Mouse (Mus musculus): ENCODE results near the gene Aars2. TPM values are rescaled to one million over a fixed set of nuclear protein-coding genes. Genes with fewer than 3 reads are reported as not detected.
A peak's percentile ranks its signal among the peaks of the same experiment; 100 is the strongest.

Aars2 gene
- polyA plus RNA-seq, 1 experiment from 2014 or later, result 28.7 TPM

GRCm38 (mm10) chr17:45530346-45530782, 23.7 kb downstream of the Aars2 start:
- peaks cover 62% of the 10 kb centered on the region for H3K27me3 ChIP-seq (ENCODE audit: insufficient read depth, poor library complexity, severe bottlenecking)
- H3K4me1 ChIP-seq, result peaks cover 11% of the 10 kb centered on the region
- WGBS, result 44% methylated on average over 13 of the region's 13 CpGs
- H3K9me3 ChIP-seq, result no peaks in the 10 kb centered on the region
- no peak for DNase-seq (ENCODE audit: low spot score)
- no peaks in the 10 kb centered on the region for H3K36me3 ChIP-seq
- no peak overlapping the region for H3K4me3 ChIP-seq
- no peak overlapping the region for H3K27ac ChIP-seq

- WGBS, result 51% methylated on average over 15 of the region's 15 CpGs
- Histone ChIP-seq H3K4me3 (no peak overlapping the region), H3K36me3 (no peaks in the 10 kb centered on the region), H3K27me3 (ENCODE audit: insufficient read depth, poor library complexity, severe bottlenecking) (peaks cover 82% of the 10 kb centered on the region), H3K4me1 (no peaks in the 10 kb centered on the region), H3K27ac (no peak overlapping the region), H3K9me3 (no peaks in the 10 kb centered on the region)
- DNase-seq (ENCODE audit: low spot score), result no peak
These were observed 26.3 kb downstream of the Aars2 start for GRCm38 (mm10) chr17:45532896-45533295.

- Histone ChIP-seq H3K36me3 (no peaks in the 10 kb centered on the region), H3K9me3 (no peaks in the 10 kb centered on the region), H3K4me1 (no peaks in the 10 kb centered on the region), H3K4me3 (no peak overlapping the region), H3K27me3 (ENCODE audit: insufficient read depth, poor library complexity, severe bottlenecking) (peaks cover 96% of the 10 kb centered on the region), H3K27ac (no peak overlapping the region)
- DNase-seq (ENCODE audit: low spot score), result no peak
- 12% methylated on average over 5 of the region's 5 CpGs for WGBS
These were observed 29.6 kb downstream of the Aars2 start for GRCm38 (mm10) chr17:45536264-45536663.

GRCm38 (mm10) chr17:45538394-45538793, 31.8 kb downstream of the Aars2 start:
- Histone ChIP-seq H3K4me3 (no peak overlapping the region), H3K27ac (no peak overlapping the region), H3K4me1 (no peaks in the 10 kb centered on the region), H3K27me3 (ENCODE audit: insufficient read depth, poor library complexity, severe bottlenecking) (peaks cover 96% of the 10 kb centered on the region), H3K36me3 (no peaks in the 10 kb centered on the region), H3K9me3 (no peaks in the 10 kb centered on the region)
- no peak for DNase-seq (ENCODE audit: low spot score)
- 51% methylated on average over 4 of the region's 4 CpGs for WGBS

GRCm38 (mm10) chr17:45539664-45540063, 33.0 kb downstream of the Aars2 start:
- no peak overlapping the region for H3K27ac ChIP-seq
- H3K36me3 ChIP-seq, result no peaks in the 10 kb centered on the region
- WGBS, result 67% methylated on average over 21 of the region's 21 CpGs
- peaks cover 99% of the 10 kb centered on the region for H3K27me3 ChIP-seq (ENCODE audit: insufficient read depth, poor library complexity, severe bottlenecking)
- no peak for DNase-seq (ENCODE audit: low spot score)
- H3K9me3 ChIP-seq, result no peaks in the 10 kb centered on the region
- H3K4me3 ChIP-seq, result no peak overlapping the region
- peaks cover 10% of the 10 kb centered on the region for H3K4me1 ChIP-seq

- peaks cover 99% of the 10 kb centered on the region for H3K27me3 ChIP-seq (ENCODE audit: insufficient read depth, poor library complexity, severe bottlenecking)
- no peak overlapping the region for H3K4me3 ChIP-seq
- no peak for DNase-seq (ENCODE audit: low spot score)
- no peak overlapping the region for H3K27ac ChIP-seq
- 0 out of 2 replicates have a peak, but pooled peaks cover 2% of the 10 kb centered on the region for H3K36me3 ChIP-seq
- no peaks in the 10 kb centered on the region for H3K9me3 ChIP-seq
- WGBS, result 22% methylated on average over 6 of the region's 6 CpGs
- H3K4me1 ChIP-seq, result peaks cover 23% of the 10 kb centered on the region
These were observed 35.5 kb downstream of the Aars2 start for GRCm38 (mm10) chr17:45542129-45542528.

GRCm38 (mm10) chr17:45542705-45543104, 36.1 kb downstream of the Aars2 start:
- Histone ChIP-seq H3K27ac (no peak overlapping the region), H3K4me3 (no peak overlapping the region), H3K27me3 (ENCODE audit: insufficient read depth, poor library complexity, severe bottlenecking) (peaks cover 99% of the 10 kb centered on the region), H3K4me1 (peaks cover 23% of the 10 kb centered on the region), H3K9me3 (no peaks in the 10 kb centered on the region), H3K36me3 (0 out of 2 replicates have a peak, but pooled peaks cover 2% of the 10 kb centered on the region)
- no peak for DNase-seq (ENCODE audit: low spot score)
- WGBS, result 70% methylated on average over 2 of the region's 2 CpGs

GRCm38 (mm10) chr17:45543115-45543514, 36.5 kb downstream of the Aars2 start:
- 39% methylated on average over 1 of the region's 1 CpGs for WGBS
- Histone ChIP-seq H3K36me3 (0 out of 2 replicates have a peak, but pooled peaks cover 2% of the 10 kb centered on the region), H3K27ac (no peak overlapping the region), H3K9me3 (no peaks in the 10 kb centered on the region), H3K27me3 (ENCODE audit: insufficient read depth, poor library complexity, severe bottlenecking) (peaks cover 100% of the 10 kb centered on the region), H3K4me1 (peaks cover 23% of the 10 kb centered on the region), H3K4me3 (no peak overlapping the region)
- no peak for DNase-seq (ENCODE audit: low spot score)

GRCm38 (mm10) chr17:45544001-45544872, 37.6 kb downstream of the Aars2 start:
- Histone ChIP-seq H3K9me3 (no peaks in the 10 kb centered on the region), H3K36me3 (0 out of 2 replicates have a peak, but pooled peaks cover 2% of the 10 kb centered on the region), H3K27me3 (ENCODE audit: insufficient read depth, poor library complexity, severe bottlenecking) (peaks cover 100% of the 10 kb centered on the region), H3K4me1 (peaks cover 29% of the 10 kb centered on the region), H3K27ac (no peak overlapping the region), H3K4me3 (peak overlapping the region; percentile 54)
- DNase-seq (ENCODE audit: low spot score), result no peak
- 3% methylated on average over 24 of the region's 24 CpGs for WGBS

- under 1% methylated on average over 46 of the region's 46 CpGs for WGBS
- no peak for DNase-seq (ENCODE audit: low spot score)
- Histone ChIP-seq H3K27me3 (ENCODE audit: insufficient read depth, poor library complexity, severe bottlenecking) (peaks cover 100% of the 10 kb centered on the region), H3K4me3 (peak overlapping the region; percentile 54), H3K36me3 (0 out of 2 replicates have a peak, but pooled peaks cover 2% of the 10 kb centered on the region), H3K9me3 (no peaks in the 10 kb centered on the region), H3K4me1 (peaks cover 35% of the 10 kb centered on the region), H3K27ac (no peak overlapping the region)
These were observed 38.2 kb downstream of the Aars2 start for GRCm38 (mm10) chr17:45544873-45545277.

- DNase-seq (ENCODE audit: low spot score), result no peak
These were observed 38.8 kb downstream of the Aars2 start for GRCm38 (mm10) chr17:45545278-45545961.

GRCm38 (mm10) chr17:45546941-45547340, 40.3 kb downstream of the Aars2 start:
- WGBS, result 55% methylated on average over 16 of the region's 16 CpGs
- 0 out of 2 replicates have a peak, but pooled peaks cover 2% of the 10 kb centered on the region for H3K36me3 ChIP-seq
- peaks cover 99% of the 10 kb centered on the region for H3K27me3 ChIP-seq (ENCODE audit: insufficient read depth, poor library complexity, severe bottlenecking)
- no peak overlapping the region for H3K27ac ChIP-seq
- no peak overlapping the region for H3K4me3 ChIP-seq
- H3K4me1 ChIP-seq, result peaks cover 44% of the 10 kb centered on the region
- no peak for DNase-seq (ENCODE audit: low spot score)
- H3K9me3 ChIP-seq, result no peaks in the 10 kb centered on the region

More at GRCm38 (mm10) chr17:45545278-45545961, 38.8 kb downstream of the Aars2 start:
- Histone ChIP-seq H3K4me1 (peaks cover 41% of the 10 kb centered on the region), H3K27ac (no peak overlapping the region), H3K27me3 (ENCODE audit: insufficient read depth, poor library complexity, severe bottlenecking) (peaks cover 100% of the 10 kb centered on the region), H3K9me3 (no peaks in the 10 kb centered on the region), H3K36me3 (0 out of 2 replicates have a peak, but pooled peaks cover 2% of the 10 kb centered on the region), H3K4me3 (peak overlapping the region; percentile 54)
- WGBS, result 3% methylated on average over 74 of the region's 74 CpGs

Measured in heart, embryonic 10.5 days (tissue).